Mouse (Mus musculus) megakaryocyte, embryonic 14.5 days (primary cell): ENCODE results near the gene Otulin. TPM values are rescaled to one million over a fixed set of nuclear protein-coding genes. Genes with fewer than 3 reads are reported as not detected.
A peak's percentile ranks its signal among the peaks of the same experiment; 100 is the strongest.

ENCODE experiments used
- H3K27me3 ChIP-seq: replicated peaks from 2 replicates; pipeline ENCODE3; 2012; ENCODE audit warnings: inconsistent platforms
- H3K36me3 ChIP-seq: replicated peaks from 2 replicates; pipeline ENCODE3; 2012; ENCODE audit warnings: low read length, inconsistent platforms, mixed read lengths
- H3K4me1 ChIP-seq: 2 replicates; pipeline ENCODE4 v1.6.1; 2012; ENCODE audit warnings: inconsistent platforms
- H3K4me3 ChIP-seq: replicated peaks from 2 replicates; pipeline ENCODE3; 2012; ENCODE audit warnings: moderate library complexity, mild to moderate bottlenecking, inconsistent platforms
- H3K9me3 ChIP-seq: 2 replicates; pipeline ENCODE4 v1.6.1; 2012; ENCODE audit warnings: inconsistent platforms
- FLI1 ChIP-seq: IDR thresholded peaks from 2 replicates; pipeline ENCODE4 v1.6.1; 2012; ENCODE audit warnings: low read length, inconsistent platforms, mixed read lengths
- GATA1 ChIP-seq: IDR thresholded peaks from 3 replicates; pipeline ENCODE4 v1.6.1; 2012; ENCODE audit warnings: mixed read lengths, low read length, inconsistent platforms, borderline replicate concordance
- polyA plus RNA-seq: library from polyadenylated mRNA; stranded (reverse); fragments of >175 nt; gene quantifications from 2 replicates; pipeline ENCODE4 v1.2.3, GENCODE M21; 2012; ENCODE audit warnings: low replicate concordance; ENCODE audit not compliant: insufficient read depth

Gene Otulin
- polyA plus RNA-seq, 1 experiment = 25.7 TPM

- H3K36me3 ChIP-seq = peaks cover 67% of the 10 kb centered on the region
Observed at GRCm38 (mm10) chr15:27564106-27565100, 66.1 kb downstream of the Otulin start.

GRCm38 (mm10) chr15:27560315-27560714 is 70.2 kb downstream of the Otulin start:
- peaks cover 12% of the 10 kb centered on the region for H3K4me1 ChIP-seq
- H3K27me3 ChIP-seq = no peaks in the 10 kb centered on the region
- no peak overlapping the region for H3K4me3 ChIP-seq
- peaks cover 50% of the 10 kb centered on the region for H3K36me3 ChIP-seq
- no peak for TF ChIP-seq GATA1
- no peak for TF ChIP-seq FLI1
- no peaks in the 10 kb centered on the region for H3K9me3 ChIP-seq

More at GRCm38 (mm10) chr15:27564106-27565100, 66.1 kb downstream of the Otulin start:
- H3K9me3 ChIP-seq = no peaks in the 10 kb centered on the region
- no peak for TF ChIP-seq GATA1
- no peak for TF ChIP-seq FLI1
- no peak overlapping the region for H3K4me3 ChIP-seq
- no peaks in the 10 kb centered on the region for H3K27me3 ChIP-seq
- peaks cover 12% of the 10 kb centered on the region for H3K4me1 ChIP-seq

GRCm38 (mm10) chr15:27558456-27559147 is 71.9 kb downstream of the Otulin start:
- no peak overlapping the region for H3K4me3 ChIP-seq
- no peaks in the 10 kb centered on the region for H3K9me3 ChIP-seq
- no peaks in the 10 kb centered on the region for H3K27me3 ChIP-seq
- peaks cover 45% of the 10 kb centered on the region for H3K36me3 ChIP-seq
- peaks cover 22% of the 10 kb centered on the region for H3K4me1 ChIP-seq
- TF ChIP-seq GATA1 (no peak), FLI1 (no peak)

- no peak for TF ChIP-seq FLI1
- no peak for TF ChIP-seq GATA1
- peaks cover 32% of the 10 kb centered on the region for H3K36me3 ChIP-seq
- H3K27me3 ChIP-seq = no peaks in the 10 kb centered on the region
Observed at GRCm38 (mm10) chr15:27553554-27553953, 76.9 kb downstream of the Otulin start.

GRCm38 (mm10) chr15:27552129-27552700 is 78.3 kb downstream of the Otulin start:
- H3K36me3 ChIP-seq = peaks cover 21% of the 10 kb centered on the region
- no peaks in the 10 kb centered on the region for H3K27me3 ChIP-seq
- TF ChIP-seq GATA1 (no peak), FLI1 (no peak)
- no peaks in the 10 kb centered on the region for H3K9me3 ChIP-seq
- peaks cover 47% of the 10 kb centered on the region for H3K4me1 ChIP-seq
- no peak overlapping the region for H3K4me3 ChIP-seq

More at GRCm38 (mm10) chr15:27553554-27553953, 76.9 kb downstream of the Otulin start:
- Histone ChIP-seq H3K4me1 (peaks cover 39% of the 10 kb centered on the region), H3K9me3 (no peaks in the 10 kb centered on the region), H3K4me3 (peak overlapping the region; percentile 46)

- no peak overlapping the region for H3K4me3 ChIP-seq
- no peaks in the 10 kb centered on the region for H3K9me3 ChIP-seq
- peaks cover 47% of the 10 kb centered on the region for H3K4me1 ChIP-seq
- H3K36me3 ChIP-seq = peaks cover 13% of the 10 kb centered on the region
- H3K27me3 ChIP-seq = no peaks in the 10 kb centered on the region
- no peak for TF ChIP-seq FLI1
- no peak for TF ChIP-seq GATA1
Observed at GRCm38 (mm10) chr15:27551117-27552114, 79.1 kb downstream of the Otulin start.

- H3K4me1 ChIP-seq = peaks cover 47% of the 10 kb centered on the region
Observed at GRCm38 (mm10) chr15:27550358-27550992, 80.0 kb downstream of the Otulin start.

GRCm38 (mm10) chr15:27549878-27550277 is 80.6 kb downstream of the Otulin start:
- Histone ChIP-seq H3K27me3 (no peaks in the 10 kb centered on the region), H3K4me3 (no peak overlapping the region), H3K9me3 (no peaks in the 10 kb centered on the region), H3K4me1 (peaks cover 46% of the 10 kb centered on the region), H3K36me3 (peaks cover 18% of the 10 kb centered on the region)
- TF ChIP-seq GATA1 = no peak
- no peak for TF ChIP-seq FLI1

More at GRCm38 (mm10) chr15:27550358-27550992, 80.0 kb downstream of the Otulin start:
- Histone ChIP-seq H3K27me3 (no peaks in the 10 kb centered on the region), H3K36me3 (peaks cover 15% of the 10 kb centered on the region), H3K4me3 (no peak overlapping the region), H3K9me3 (no peaks in the 10 kb centered on the region)
- TF ChIP-seq FLI1 = no peak
